Mouse (Mus musculus) thymus, postnatal 10 days (tissue): ENCODE data around the gene Avl9.

ENCODE experiments used
- DNase-seq, 2 experiments: peaks; one replicate each; pipeline ENCODE4 v3.0.0; 2021; ENCODE audit warnings: low spot score in 2 of 2

Gene Avl9

DNA sequence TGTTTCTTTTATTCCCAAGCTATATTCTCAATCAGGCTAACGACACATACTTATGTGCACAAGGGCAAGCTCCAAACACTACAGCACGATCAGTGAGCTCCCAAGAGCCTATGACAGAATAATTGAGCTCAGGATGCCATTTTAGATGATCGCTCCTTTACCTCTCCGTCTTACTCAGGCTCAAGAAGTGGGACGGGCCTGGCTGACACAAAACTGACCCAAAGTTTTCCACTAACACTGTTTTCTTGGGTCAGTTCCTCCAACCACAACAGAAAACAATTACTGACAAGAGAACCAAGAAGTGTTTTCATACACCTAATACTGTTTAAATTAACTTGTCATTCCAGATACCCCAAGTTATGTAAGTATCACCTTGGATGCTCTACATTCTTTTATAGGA lies 80.1 kb downstream of the Avl9 start:
- DNase-seq: no peak

DNA sequence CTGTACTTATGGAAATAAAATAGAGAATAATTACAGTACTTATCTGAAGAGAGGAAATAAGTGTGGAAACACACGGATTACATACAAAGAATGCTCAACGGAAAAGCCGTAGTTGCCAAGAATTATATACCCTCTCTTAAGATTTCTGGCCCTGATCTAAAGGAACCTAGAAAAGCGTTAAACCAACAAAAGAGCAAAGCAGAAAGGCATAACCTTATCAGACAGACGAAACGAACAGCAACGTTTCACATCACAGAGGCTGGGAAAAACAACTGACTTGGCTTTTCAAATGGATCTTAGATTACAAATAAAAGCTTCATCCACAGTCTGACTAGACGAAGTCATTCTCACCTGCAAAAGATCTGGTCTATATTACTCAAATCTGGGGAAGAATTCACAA lies 81.5 kb downstream of the Avl9 start:
- no peak for DNase-seq

DNA sequence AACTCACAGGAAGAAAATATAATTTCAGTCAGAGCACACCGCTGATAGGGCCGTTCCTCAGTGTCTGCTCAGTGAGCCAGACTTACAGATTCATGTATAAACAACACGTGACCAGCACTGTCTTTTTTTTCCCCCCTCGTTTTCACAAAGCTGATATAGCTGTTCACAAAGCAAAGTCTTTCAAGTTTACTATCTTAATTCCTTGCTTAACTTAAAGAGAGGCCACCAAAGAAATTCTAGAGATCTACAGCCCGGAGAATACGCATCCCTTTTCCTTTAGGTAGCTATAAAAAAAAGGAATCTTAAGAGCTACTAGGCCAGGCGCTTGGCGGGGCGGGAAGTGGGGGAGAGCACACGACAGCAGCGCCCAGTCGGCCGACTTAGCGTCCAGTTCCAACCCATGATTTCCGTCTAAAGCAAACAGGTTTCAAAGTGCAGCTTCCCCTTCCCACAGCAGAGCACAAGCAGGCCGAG lies 82.0 kb downstream of the Avl9 start:
- DNase-seq: peak in 1 of 2 experiments; percentile 17

GRCm38 (mm10) chr6:56797311-56798151 lies 82.8 kb downstream of the Avl9 start, which contains the start of gene Kbtbd2:
Kbtbd2 (minus strand) TSS chr6:56797813.
- peak; percentile 90 to 91 for DNase-seq

- DNase-seq: no peak
Observed at GRCm38 (mm10) chr6:56798152-56798465, 83.4 kb downstream of the Avl9 start.

- DNase-seq: no peak
Observed at GRCm38 (mm10) chr6:56805026-56805425, 90.3 kb downstream of the Avl9 start.

- no peak for DNase-seq
Observed at GRCm38 (mm10) chr6:56806195-56806594, 91.5 kb downstream of the Avl9 start.

GRCm38 (mm10) chr6:56808656-56809055 lies 94.0 kb downstream of the Avl9 start:
- peak in 1 of 2 experiments; percentile 46 for DNase-seq
